Mouse (Mus musculus) gastrocnemius, postnatal 10 days (tissue): ENCODE results near the gene Zfp638. TPM values are rescaled to one million over a fixed set of nuclear protein-coding genes. Genes with fewer than 3 reads are reported as not detected.

Experiments used
- DNase-seq: peaks from one replicate; pipeline ENCODE4 v3.0.0; 2021; ENCODE audit warnings: mixed read lengths
- total RNA-seq, 2 experiments: library from RNA; stranded (reverse); gene quantifications; 2 replicates each; pipeline ENCODE4 v1.2.3; 2021

Zfp638 gene
- total RNA-seq, 2 experiments from 2014 or later: 40.3 to 62.3 TPM

GRCm38 (mm10) chr6:83890281-83891015 lies 23.5 kb downstream of the Zfp638 start:
- DNase-seq: no peak

DNA sequence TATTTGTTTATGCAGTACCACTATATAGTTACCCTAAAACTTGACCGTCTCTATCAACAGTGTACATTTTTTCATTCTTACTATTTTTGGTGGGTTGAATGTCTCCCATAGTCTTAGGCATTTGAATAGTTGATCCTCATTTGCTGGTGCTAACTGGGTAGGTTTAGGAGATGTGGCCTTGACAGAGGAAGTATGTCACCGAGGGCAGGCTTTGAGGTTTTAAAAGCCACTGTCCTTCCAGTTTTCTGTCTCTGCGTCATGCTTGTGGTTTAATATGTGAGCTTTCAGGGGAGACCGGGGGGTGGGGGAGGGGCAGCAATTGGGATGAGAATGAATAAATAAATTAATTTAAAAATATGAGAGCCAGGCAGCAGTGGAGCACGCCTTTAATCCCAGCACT lies 24.3 kb downstream of the Zfp638 start:
- DNase-seq: no peak

- DNase-seq: no peak
Observed at GRCm38 (mm10) chr6:83891687-83892086, 24.8 kb downstream of the Zfp638 start.

- no peak for DNase-seq
Observed at GRCm38 (mm10) chr6:83893086-83893485, 26.2 kb downstream of the Zfp638 start.

DNA sequence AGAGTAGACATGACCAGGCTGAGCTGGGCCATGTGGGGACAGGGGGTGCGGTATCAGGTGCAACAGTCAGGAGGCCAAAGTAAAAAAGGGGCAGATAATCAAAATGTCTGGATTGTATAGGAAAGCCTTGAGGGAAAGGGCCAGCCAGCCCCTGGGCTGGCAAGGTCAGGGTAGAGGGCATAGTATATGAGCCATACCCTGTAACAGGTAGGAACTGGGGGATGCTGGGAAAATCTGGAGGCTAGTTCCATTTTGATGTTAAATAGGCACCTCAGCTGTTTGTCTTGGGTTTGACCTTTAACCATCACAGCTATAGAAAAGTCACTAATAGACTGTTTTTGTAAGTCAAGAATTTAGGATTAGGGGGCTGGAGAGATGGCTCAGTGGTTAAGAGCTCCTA lies 26.7 kb downstream of the Zfp638 start:
- DNase-seq: no peak

GRCm38 (mm10) chr6:83899142-83899541 lies 32.2 kb downstream of the Zfp638 start:
- no peak for DNase-seq

GRCm38 (mm10) chr6:83905276-83905675 lies 38.4 kb downstream of the Zfp638 start:
- DNase-seq: no peak

DNA sequence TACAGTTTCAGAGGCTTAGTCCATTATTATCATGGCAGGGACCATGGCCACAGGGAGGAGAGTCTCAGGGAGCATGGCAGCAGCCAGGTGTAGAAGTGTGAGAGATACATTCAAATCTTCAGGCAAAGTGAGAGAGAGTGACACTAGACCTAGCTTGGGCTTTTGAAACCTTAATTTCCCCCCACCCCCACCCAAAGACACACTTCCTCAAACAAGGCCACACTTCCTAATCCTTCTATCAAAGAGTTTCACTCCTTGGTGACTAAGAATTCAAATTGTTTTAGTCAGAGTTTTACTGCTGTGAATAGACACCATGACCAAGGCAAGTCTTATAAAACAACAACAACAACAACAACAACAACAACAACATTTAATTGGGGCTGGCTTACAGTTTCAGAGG lies 39.8 kb downstream of the Zfp638 start:
- no peak for DNase-seq

GRCm38 (mm10) chr6:83908386-83908785 lies 41.5 kb downstream of the Zfp638 start:
- no peak for DNase-seq

DNA sequence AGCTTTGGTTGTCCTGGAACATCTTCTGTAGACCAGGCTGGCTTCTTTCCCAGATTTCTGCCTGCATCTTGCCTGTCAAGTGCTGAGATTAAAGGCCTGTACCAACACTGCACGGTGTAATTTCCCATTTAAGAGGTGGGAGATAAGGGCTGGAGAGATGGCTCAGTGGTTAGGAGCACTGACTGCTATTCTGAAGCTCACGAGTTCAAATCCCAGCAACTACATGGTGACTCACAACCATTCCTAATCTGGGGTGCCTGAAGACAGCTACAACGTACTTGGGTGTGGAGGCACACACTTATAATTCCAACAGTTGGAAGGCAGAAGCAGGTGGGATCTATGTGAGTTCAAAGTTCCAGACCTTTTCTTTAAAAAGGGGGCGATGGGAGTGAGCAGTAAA lies 46.8 kb downstream of the Zfp638 start:
- no peak for DNase-seq

- DNase-seq: peak; percentile 100
Observed at GRCm38 (mm10) chr6:83914183-83914719, 47.3 kb downstream of the Zfp638 start.

GRCm38 (mm10) chr6:83914720-83915271 lies 47.9 kb downstream of the Zfp638 start:
- DNase-seq: no peak

- peak; percentile 34 for DNase-seq
Observed at GRCm38 (mm10) chr6:83927418-83927817, 60.5 kb downstream of the Zfp638 start.

GRCm38 (mm10) chr6:83928225-83928624 lies 61.3 kb downstream of the Zfp638 start:
- DNase-seq: no peak

GRCm38 (mm10) chr6:83939492-83939891 lies 72.6 kb downstream of the Zfp638 start:
- no peak for DNase-seq

DNA sequence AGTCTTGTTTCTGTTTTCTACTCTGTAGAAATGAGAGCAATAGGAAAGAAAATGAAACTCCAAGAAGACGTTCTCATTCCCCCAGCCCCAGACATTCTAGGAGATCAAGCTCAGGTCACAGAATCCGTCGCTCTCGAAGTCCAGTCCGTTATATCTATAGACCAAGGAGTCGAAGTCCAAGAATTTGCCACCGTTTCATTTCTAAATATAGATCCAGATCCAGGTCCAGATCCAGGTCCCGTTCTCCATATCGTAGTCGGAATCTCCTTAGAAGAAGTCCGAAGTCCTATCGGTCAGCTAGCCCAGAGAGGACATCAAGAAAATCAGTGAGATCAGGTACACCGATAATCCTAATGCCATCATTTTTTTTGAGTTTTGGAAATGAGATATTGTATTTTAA lies 75.9 kb downstream of the Zfp638 start:
- no peak for DNase-seq

- no peak for DNase-seq
Observed at GRCm38 (mm10) chr6:83953603-83954002, 86.7 kb downstream of the Zfp638 start.

- DNase-seq: no peak
Observed at GRCm38 (mm10) chr6:83987642-83988041, 120.7 kb downstream of the Zfp638 start.

- DNase-seq: no peak
Observed at GRCm38 (mm10) chr6:84002716-84003115, 135.8 kb downstream of the Zfp638 start.

DNA sequence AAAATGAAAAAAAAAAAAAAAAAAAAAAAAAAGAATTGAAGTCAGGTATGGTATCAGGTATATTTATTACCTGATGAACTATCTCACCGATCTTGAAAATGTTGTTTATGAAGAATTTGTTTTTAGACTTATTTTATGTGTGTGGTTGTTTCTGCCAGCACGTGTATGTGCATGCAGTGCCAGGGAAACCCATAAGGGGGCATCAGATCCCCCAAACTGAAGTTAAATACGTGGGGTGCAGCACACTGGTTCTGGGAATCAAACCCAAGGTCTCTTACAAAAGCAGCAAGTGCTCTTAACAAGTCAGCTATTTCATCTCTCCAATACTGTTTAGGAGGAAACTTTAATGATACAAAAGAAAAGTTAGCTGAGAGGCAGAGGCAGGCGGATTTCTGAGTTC lies 137.4 kb downstream of the Zfp638 start:
- DNase-seq: no peak

DNA sequence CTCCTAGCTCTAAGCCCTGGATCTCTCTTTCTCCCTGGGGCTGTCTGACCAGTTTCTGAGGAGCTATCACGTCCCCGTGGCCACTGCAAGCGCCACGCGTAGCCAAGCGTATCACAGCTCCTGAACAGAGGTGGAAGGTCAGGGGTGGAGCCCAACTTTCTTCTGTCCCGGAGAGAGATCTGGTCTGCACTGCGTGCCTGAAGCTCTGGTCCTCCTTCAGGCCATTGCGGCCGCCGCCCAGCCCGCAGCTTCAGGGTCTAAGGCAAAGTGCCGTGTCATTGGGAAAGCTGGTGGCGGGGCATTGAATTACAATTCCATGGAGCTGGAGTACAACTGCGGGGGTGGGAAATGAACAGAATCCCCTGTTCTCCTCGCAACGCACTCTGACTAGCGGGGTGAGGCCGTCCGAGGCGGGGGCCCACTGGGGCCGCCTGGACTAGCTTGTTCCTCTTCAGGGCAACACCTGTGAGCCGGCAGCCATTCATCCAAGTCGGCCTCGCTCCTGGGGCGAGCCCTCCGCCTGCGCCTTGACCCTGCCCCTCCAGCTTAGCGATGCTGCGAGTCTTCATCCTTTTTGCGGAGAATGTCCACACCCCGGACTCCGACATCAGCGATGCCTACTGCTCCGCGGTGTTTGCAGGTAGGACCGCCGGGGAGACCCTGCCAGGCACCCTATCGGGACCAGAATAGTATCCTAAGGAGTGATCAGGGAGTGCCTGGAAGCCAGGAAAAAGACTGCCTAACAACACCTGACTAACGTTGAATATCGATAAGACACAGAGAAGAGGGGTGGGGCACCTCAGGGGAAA lies 141.7 kb downstream of the Zfp638 start, which contains the start of gene Dysf:
Gene Dysf (plus strand): TSS at position 228 of the 809 bp plus-strand sequence.
- peak; percentile 54 for DNase-seq

DNA sequence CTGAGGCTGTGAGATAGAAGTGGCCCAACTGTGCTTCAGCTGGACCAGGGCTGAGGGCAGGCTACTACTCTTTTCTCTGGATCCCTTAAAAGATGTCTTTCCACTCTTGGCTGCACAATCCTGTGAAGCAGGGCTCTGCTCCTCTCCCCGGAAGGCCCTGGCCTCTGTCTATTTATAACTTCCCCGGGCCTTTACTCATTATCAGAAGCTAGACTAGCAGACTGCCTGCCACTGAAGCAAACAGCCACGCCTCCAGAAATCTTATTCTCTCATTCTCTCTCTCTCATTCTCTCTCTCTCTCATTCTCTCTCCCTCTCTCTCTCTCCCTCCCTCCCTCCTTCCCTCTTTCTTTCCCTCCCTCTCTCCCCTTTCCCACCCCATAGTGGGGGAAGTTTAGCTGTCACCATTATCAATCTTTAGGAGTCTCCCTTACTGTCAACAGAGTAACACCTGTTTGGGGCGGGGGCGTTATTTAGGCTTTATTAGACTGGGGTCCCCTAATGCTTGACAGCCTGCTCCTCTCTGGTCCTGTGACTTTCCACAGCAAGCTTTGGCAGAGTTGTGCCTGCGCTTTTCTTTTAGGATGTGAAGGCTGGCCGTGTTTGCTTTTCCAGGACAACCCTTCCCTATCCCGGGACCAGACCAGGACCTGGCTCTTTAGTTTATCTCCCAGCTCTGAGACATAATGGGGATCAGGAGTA lies 142.4 kb downstream of the Zfp638 start:
- DNase-seq: no peak
